Mouse (Mus musculus) Muller cell, postnatal 12 days (primary cell): Measurements from ENCODE around the gene Fmnl2.

Experiments used
- DNase-seq: peaks from one replicate; pipeline ENCODE4 v3.0.0-alpha.2; 2015; ENCODE audit errors: inconsistent ontology term

Gene Fmnl2

GRCm38 (mm10) chr2:52857611-52858528 lies at the start of gene Fmnl2:
Gene Fmnl2 (plus strand): TSS chr2:52857860.
- peak; percentile 86 for DNase-seq

- DNase-seq, result no peak
Measured at GRCm38 (mm10) chr2:52809988-52810387, 47.7 kb upstream of the Fmnl2 start.

- no peak for DNase-seq
Measured at GRCm38 (mm10) chr2:52811691-52812090, 46.0 kb upstream of the Fmnl2 start.

- DNase-seq, result no peak
Measured at GRCm38 (mm10) chr2:52817341-52817740, 40.3 kb upstream of the Fmnl2 start.

- DNase-seq, result no peak
Measured at GRCm38 (mm10) chr2:52818944-52819343, 38.7 kb upstream of the Fmnl2 start.

GRCm38 (mm10) chr2:52822214-52822613 lies 35.4 kb upstream of the Fmnl2 start:
- no peak for DNase-seq

GRCm38 (mm10) chr2:52828077-52828476 lies 29.6 kb upstream of the Fmnl2 start:
- no peak for DNase-seq

- no peak for DNase-seq
Measured at GRCm38 (mm10) chr2:52830513-52830912, 27.1 kb upstream of the Fmnl2 start.

GRCm38 (mm10) chr2:52831585-52831984 lies 26.1 kb upstream of the Fmnl2 start:
- DNase-seq, result no peak

- no peak for DNase-seq
Measured at GRCm38 (mm10) chr2:52835726-52836125, 21.9 kb upstream of the Fmnl2 start.

- no peak for DNase-seq
Measured at GRCm38 (mm10) chr2:52839074-52839473, 18.6 kb upstream of the Fmnl2 start.

- DNase-seq, result no peak
Measured at GRCm38 (mm10) chr2:52839868-52840267, 17.8 kb upstream of the Fmnl2 start.

GRCm38 (mm10) chr2:52843861-52844260 lies 13.8 kb upstream of the Fmnl2 start:
- DNase-seq, result no peak

GRCm38 (mm10) chr2:52844936-52845752 lies 12.5 kb upstream of the Fmnl2 start:
- DNase-seq, result no peak

- DNase-seq, result no peak
Measured at GRCm38 (mm10) chr2:52846506-52846905, 11.2 kb upstream of the Fmnl2 start.

- DNase-seq, result no peak
Measured at GRCm38 (mm10) chr2:52849092-52849491, 8.6 kb upstream of the Fmnl2 start.

GRCm38 (mm10) chr2:52858529-52859465 lies 1.1 kb downstream of the Fmnl2 start:
- DNase-seq, result peak; percentile 76

- no peak for DNase-seq
Measured at GRCm38 (mm10) chr2:52859466-52859840, 1.8 kb downstream of the Fmnl2 start.

GRCm38 (mm10) chr2:52860111-52860775 lies 2.6 kb downstream of the Fmnl2 start:
- DNase-seq, result peak; percentile 56

- DNase-seq, result peak; percentile 35
Measured at GRCm38 (mm10) chr2:52862046-52862759, 4.5 kb downstream of the Fmnl2 start.
